Mouse (Mus musculus) hindbrain, embryonic 16.5 days (tissue): ENCODE results near the gene Arl3. TPM values are rescaled to one million over a fixed set of nuclear protein-coding genes. Genes with fewer than 3 reads are reported as not detected.

Source experiments
- ATAC-seq: fragments of 200-750 bp; cut with Nextera tagmentation; 2 replicates; pipeline ENCODE4 v1.8.0; 2017; ENCODE audit warnings: moderate TSS enrichment, moderate library complexity
- H3K27ac ChIP-seq: fragments of 300-500 bp; sonication (generic); 2 replicates; pipeline ENCODE4 v1.5.1; 2014; ENCODE audit warnings: low read depth, mild to moderate bottlenecking, control low read depth, low read length, moderate library complexity
- H3K27me3 ChIP-seq: fragments of 300-500 bp; sonication (generic); replicated peaks from 2 replicates; pipeline ENCODE4 v1.6.1; 2014; ENCODE audit warnings: low read length; ENCODE audit not compliant: control insufficient read depth, insufficient read depth
- H3K36me3 ChIP-seq: fragments of 300-500 bp; sonication (generic); 2 replicates; pipeline ENCODE4 v1.6.1; 2014; ENCODE audit warnings: mild to moderate bottlenecking, low read length, moderate library complexity, mixed read lengths; ENCODE audit not compliant: control insufficient read depth, insufficient read depth
- H3K4me1 ChIP-seq: fragments of 300-500 bp; sonication (generic); 2 replicates; pipeline ENCODE4 v1.6.1; 2014; ENCODE audit warnings: low read depth, low read length; ENCODE audit not compliant: control insufficient read depth, insufficient read depth
- H3K4me2 ChIP-seq: fragments of 300-500 bp; sonication (generic); 2 replicates; pipeline ENCODE4 v1.6.1; 2014; ENCODE audit warnings: mild to moderate bottlenecking, low read length, control low read depth, moderate library complexity
- H3K4me3 ChIP-seq: fragments of 300-500 bp; sonication (generic); 2 replicates; pipeline ENCODE4 v1.5.1; 2014; ENCODE audit warnings: mild to moderate bottlenecking, low read length, control low read depth, moderate library complexity
- H3K9ac ChIP-seq: fragments of 300-500 bp; sonication (generic); 2 replicates; pipeline ENCODE4 v1.6.1; 2014; ENCODE audit warnings: low read depth, mild to moderate bottlenecking, control low read depth, low read length, moderate library complexity
- H3K9me3 ChIP-seq: fragments of 300-500 bp; sonication (generic); 2 replicates; pipeline ENCODE4 v1.6.1; 2014; ENCODE audit warnings: mild to moderate bottlenecking, low read length, moderate library complexity; ENCODE audit not compliant: control insufficient read depth
- WGBS: fragments of 180-500 bp; shearing (Covaris S2); extraction: QIAGEN DNeasy Blood & Tissue Kit; methylation state at CpG from one replicate; pipeline ENCODE4 v1.1.7; 2014; 5-methylcytosine and 5-hydroxymethylcytosine counted together
- polyA plus RNA-seq: library from polyadenylated mRNA; unstranded; fragments of >200 nt; fragmentation: Nextera tagmentation; extraction: Ambion mirVana; gene quantifications from 2 replicates; pipeline ENCODE4 v1.2.1, GENCODE M21; 2015

The Arl3 gene
- polyA plus RNA-seq, 1 experiment from 2014 or later: 247 TPM

- Histone ChIP-seq H3K27ac (no peak overlapping the region), H3K9ac (no peak overlapping the region), H3K27me3 (no peaks in the 10 kb centered on the region), H3K36me3 (peaks cover 4% of the 10 kb centered on the region; the same call in 1 of the 2 replicates), H3K4me3 (no peak overlapping the region), H3K4me2 (no peak overlapping the region), H3K9me3 (no peaks in the 10 kb centered on the region), H3K4me1 (peaks cover 14% of the 10 kb centered on the region; the same call in 1 of the 2 replicates)
- no peak for ATAC-seq
- 59% methylated on average over 2 of the region's 2 CpGs for WGBS
These were observed 86.3 kb downstream of the Arl3 start for GRCm38 (mm10) chr19:46486709-46487108.

- peaks cover 19% of the 10 kb centered on the region; the same call in 1 of the 2 replicates for H3K4me1 ChIP-seq
- no peak overlapping the region for H3K4me2 ChIP-seq
- no peak for ATAC-seq
- H3K27me3 ChIP-seq: no peaks in the 10 kb centered on the region
- no peaks in the 10 kb centered on the region for H3K9me3 ChIP-seq
- H3K27ac ChIP-seq: no peak overlapping the region
- H3K4me3 ChIP-seq: no peak overlapping the region
- no peak overlapping the region for H3K9ac ChIP-seq
- WGBS: 71% methylated on average over 9 of the region's 9 CpGs
- peaks cover 4% of the 10 kb centered on the region; the same call in 1 of the 2 replicates for H3K36me3 ChIP-seq
These were observed 87.2 kb downstream of the Arl3 start for GRCm38 (mm10) chr19:46485847-46486246.

GRCm38 (mm10) chr19:46484518-46484917 is 88.5 kb downstream of the Arl3 start:
- no peaks in the 10 kb centered on the region for H3K27me3 ChIP-seq
- ATAC-seq: peak; percentile 31; the same call in 1 of the 2 replicates
- no peak overlapping the region for H3K4me3 ChIP-seq
- H3K9ac ChIP-seq: no peak overlapping the region
- H3K27ac ChIP-seq: peak overlapping the region; percentile 65
- no peaks in the 10 kb centered on the region for H3K9me3 ChIP-seq
- H3K4me1 ChIP-seq: peaks cover 20% of the 10 kb centered on the region; the same call in 1 of the 2 replicates
- WGBS: 59% methylated on average over 5 of the region's 5 CpGs
- H3K4me2 ChIP-seq: no peak overlapping the region
- peaks cover 4% of the 10 kb centered on the region; the same call in 1 of the 2 replicates for H3K36me3 ChIP-seq

GRCm38 (mm10) chr19:46483701-46484328 is 89.2 kb downstream of the Arl3 start:
- ATAC-seq: no peak
- WGBS: 59% methylated on average over 15 of the region's 15 CpGs
- Histone ChIP-seq H3K4me2 (no peak overlapping the region), H3K27me3 (no peaks in the 10 kb centered on the region), H3K4me3 (no peak overlapping the region), H3K27ac (peak overlapping the region; percentile 65), H3K36me3 (peaks cover 4% of the 10 kb centered on the region; the same call in 1 of the 2 replicates), H3K4me1 (peaks cover 20% of the 10 kb centered on the region; the same call in 1 of the 2 replicates), H3K9ac (no peak overlapping the region), H3K9me3 (no peaks in the 10 kb centered on the region)

- H3K4me3 ChIP-seq: no peak overlapping the region
- peaks cover 4% of the 10 kb centered on the region; the same call in 1 of the 2 replicates for H3K36me3 ChIP-seq
- no peak overlapping the region for H3K9ac ChIP-seq
- no peak overlapping the region; the same call in 1 of the 2 replicates for H3K27ac ChIP-seq
- H3K9me3 ChIP-seq: no peaks in the 10 kb centered on the region
- peaks cover 20% of the 10 kb centered on the region; the same call in 1 of the 2 replicates for H3K4me1 ChIP-seq
- ATAC-seq: no peak
- no peak overlapping the region for H3K4me2 ChIP-seq
- no peaks in the 10 kb centered on the region for H3K27me3 ChIP-seq
- WGBS: 31% methylated on average over 16 of the region's 17 CpGs
These were observed 90.0 kb downstream of the Arl3 start for GRCm38 (mm10) chr19:46482896-46483516.

GRCm38 (mm10) chr19:46481756-46482155 is 91.2 kb downstream of the Arl3 start:
- no peak overlapping the region for H3K27ac ChIP-seq
- ATAC-seq: no peak
- H3K27me3 ChIP-seq: no peaks in the 10 kb centered on the region
- no peak overlapping the region for H3K4me2 ChIP-seq
- H3K36me3 ChIP-seq: peaks cover 4% of the 10 kb centered on the region; the same call in 1 of the 2 replicates
- no peaks in the 10 kb centered on the region for H3K9me3 ChIP-seq
- H3K4me3 ChIP-seq: no peak overlapping the region
- WGBS: 23% methylated on average over 4 of the region's 4 CpGs
- H3K4me1 ChIP-seq: peaks cover 23% of the 10 kb centered on the region; the same call in 1 of the 2 replicates
- H3K9ac ChIP-seq: no peak overlapping the region

GRCm38 (mm10) chr19:46481352-46481751 is 91.6 kb downstream of the Arl3 start:
- no peaks in the 10 kb centered on the region for H3K9me3 ChIP-seq
- H3K4me2 ChIP-seq: no peak overlapping the region
- no peak for ATAC-seq
- no peak overlapping the region for H3K4me3 ChIP-seq
- 28% methylated on average over 3 of the region's 3 CpGs for WGBS
- no peak overlapping the region for H3K27ac ChIP-seq
- peaks cover 4% of the 10 kb centered on the region; the same call in 1 of the 2 replicates for H3K36me3 ChIP-seq
- H3K27me3 ChIP-seq: no peaks in the 10 kb centered on the region
- H3K9ac ChIP-seq: no peak overlapping the region
- H3K4me1 ChIP-seq: peaks cover 23% of the 10 kb centered on the region; the same call in 1 of the 2 replicates

Other genes starting within 250 kb of the Arl3 start
- 99.1 and 112 TPM in 2 replicates for gene Psd, start 246.0 kb downstream of the Arl3 start, polyA plus RNA-seq
- gene Fbxl15, start 245.0 kb downstream of the Arl3 start, polyA plus RNA-seq: 49.4 and 55.6 TPM in 2 replicates
- 343 and 362 TPM in 2 replicates for gene Cuedc2, start 234.5 kb downstream of the Arl3 start, polyA plus RNA-seq
- gene Mfsd13a, start 232.1 kb downstream of the Arl3 start, polyA plus RNA-seq: 13.0 and 13.4 TPM in 2 replicates
- 2.4 TPM in 2 replicates for gene 2310034G01Rik, start 222.9 kb downstream of the Arl3 start, polyA plus RNA-seq
- gene Actr1a, start 177.4 kb downstream of the Arl3 start, polyA plus RNA-seq: 351 and 369 TPM in 2 replicates
- 19.8 and 24.2 TPM in 2 replicates for gene Sufu, start 176.3 kb downstream of the Arl3 start, polyA plus RNA-seq
- 23.4 and 27.6 TPM in 2 replicates for gene Trim8, start 71.5 kb downstream of the Arl3 start, polyA plus RNA-seq
- 9.9 and 10.5 TPM in 2 replicates for gene Sfxn2, start 167 bp upstream of the Arl3 start, polyA plus RNA-seq
- 32.0 and 40.0 TPM in 2 replicates for gene Wbp1l, start 25.9 kb upstream of the Arl3 start, polyA plus RNA-seq
- gene Cyp17a1, start 100.0 kb upstream of the Arl3 start, polyA plus RNA-seq: not detected in 2 replicates
- 24.1 and 26.7 TPM in 2 replicates for gene Borcs7, start 116.7 kb upstream of the Arl3 start, polyA plus RNA-seq
- gene As3mt, start 134.3 kb upstream of the Arl3 start, polyA plus RNA-seq: 38.0 and 38.6 TPM in 2 replicates
- 5.8 and 6.6 TPM in 2 replicates for gene Cnnm2, start 188.4 kb upstream of the Arl3 start, polyA plus RNA-seq